Mouse (Mus musculus) layer of hippocampus, adult 2 months (tissue): ENCODE results near the gene Vps33b. TPM values are rescaled to one million over a fixed set of nuclear protein-coding genes. Genes with fewer than 3 reads are reported as not detected.

Source experiments
- DNase-seq, 2 experiments: peaks; one replicate each; pipeline ENCODE4 v3.0.0; 2022; ENCODE audit warnings: low spot score in 2 of 2
- H3K27ac ChIP-seq: fragments of 200-600 bp; 2 replicates; pipeline ENCODE4 v1.8.1; 2022
- H3K4me3 ChIP-seq: fragments of 200-600 bp; 2 replicates; pipeline ENCODE4 v1.8.1; 2022; ENCODE audit warnings: mild to moderate bottlenecking
- CTCF ChIP-seq: fragments of 200-600 bp; conservative IDR thresholded peaks from 2 replicates; pipeline ENCODE4 v1.8.1; 2022; ENCODE audit warnings: antibody characterized with exemption, mild to moderate bottlenecking, moderate library complexity
- long read RNA-seq, 2 experiments: library from polyadenylated mRNA; stranded (forward); transcript quantifications; one replicate each; pipeline ENCODE4 v2.0.0; 2021; ENCODE audit warnings: borderline mapping rate in 2 of 2
- total RNA-seq, 2 experiments: library from RNA; stranded (reverse); gene quantifications; 2 replicates each; pipeline ENCODE4 v1.2.3; 2021

The Vps33b gene
- total RNA-seq: 10 to 100 TPM; 22.9 to 24.7 TPM
- long read RNA-seq, experiment 1, transcript Vps33b-201 (23 exons, 2,574 nt): major isoform, 8 of 26 reads
- long read RNA-seq, experiment 1, partial matches to known transcripts: 0 of 26 reads
- long read RNA-seq, experiment 1, other reads (novel, unspliced or antisense): 18 of 26 reads
- long read RNA-seq, experiment 2, transcript Vps33b-201 (23 exons, 2,574 nt): major isoform, 13 of 24 reads
- long read RNA-seq, experiment 2, partial matches to known transcripts: 0 of 24 reads
- long read RNA-seq, experiment 2, other reads (novel, unspliced or antisense): 11 of 24 reads

GRCm38 (mm10) chr7:80268897-80269750 lies at the start of gene Vps33b:
Gene Vps33b (plus strand): TSS chr7:80269649.
- peak; percentile 93 to 97 for DNase-seq
- peak within 1 kb of the TSS; percentile 66 for H3K4me3 ChIP-seq
- TF ChIP-seq CTCF: no peak
- peak within 1 kb of the TSS; percentile 84 for H3K27ac ChIP-seq

GRCm38 (mm10) chr7:80220237-80220797 lies 49.1 kb upstream of the Vps33b start:
- TF ChIP-seq CTCF: no peak
- Histone ChIP-seq H3K27ac (no peak overlapping the region), H3K4me3 (no peak overlapping the region)
- no peak for DNase-seq

- no peak overlapping the region for H3K4me3 ChIP-seq
- no peak overlapping the region for H3K27ac ChIP-seq
- no peak for TF ChIP-seq CTCF
- no peak for DNase-seq
Observed at GRCm38 (mm10) chr7:80221179-80221750, 48.2 kb upstream of the Vps33b start.

- H3K4me3 ChIP-seq: no peak overlapping the region
- H3K27ac ChIP-seq: no peak overlapping the region
- TF ChIP-seq CTCF: peak; percentile 41
- no peak for DNase-seq
Observed at GRCm38 (mm10) chr7:80227065-80227464, 42.4 kb upstream of the Vps33b start.

- Histone ChIP-seq H3K27ac (no peak overlapping the region), H3K4me3 (no peak overlapping the region)
- no peak for TF ChIP-seq CTCF
- DNase-seq: no peak
Observed at GRCm38 (mm10) chr7:80230196-80230595, 39.3 kb upstream of the Vps33b start.

GRCm38 (mm10) chr7:80231971-80232488 lies 37.4 kb upstream of the Vps33b start:
- peak overlapping the region; percentile 63 for H3K27ac ChIP-seq
- peak overlapping the region; percentile 75 for H3K4me3 ChIP-seq
- no peak for TF ChIP-seq CTCF
- DNase-seq: no peak

- no peak for TF ChIP-seq CTCF
- Histone ChIP-seq H3K4me3 (peak within 1 kb of the TSS; percentile 75), H3K27ac (peak within 1 kb of the TSS; percentile 71)
- DNase-seq: peak; percentile 94 to 95
Observed at GRCm38 (mm10) chr7:80232489-80233029, 36.9 kb upstream of the Vps33b start, which contains the start of the genes Cib1 and Gdpgp1. Gene Cib1 (minus strand): TSS chr7:80232813. Gene Gdpgp1 (plus strand): TSS chr7:80232865.

- Histone ChIP-seq H3K27ac (no peak overlapping the region), H3K4me3 (peak overlapping the region; percentile 38; the same call in 1 of the 2 replicates)
- DNase-seq: no peak
- TF ChIP-seq CTCF: no peak
Observed at GRCm38 (mm10) chr7:80233799-80234198, 35.6 kb upstream of the Vps33b start.

GRCm38 (mm10) chr7:80238542-80238941 lies 30.9 kb upstream of the Vps33b start:
- no peak overlapping the region for H3K27ac ChIP-seq
- H3K4me3 ChIP-seq: no peak overlapping the region
- no peak for DNase-seq
- TF ChIP-seq CTCF: no peak

- TF ChIP-seq CTCF: no peak
- no peak for DNase-seq
- Histone ChIP-seq H3K27ac (no peak overlapping the region), H3K4me3 (no peak overlapping the region)
Observed at GRCm38 (mm10) chr7:80241661-80242060, 27.8 kb upstream of the Vps33b start.

GRCm38 (mm10) chr7:80244851-80245250 lies 24.6 kb upstream of the Vps33b start:
- no peak overlapping the region for H3K27ac ChIP-seq
- no peak for DNase-seq
- H3K4me3 ChIP-seq: no peak overlapping the region
- no peak for TF ChIP-seq CTCF

GRCm38 (mm10) chr7:80246148-80246721 lies 23.2 kb upstream of the Vps33b start, which contains the start of gene Ttll13:
Gene Ttll13 (plus strand): TSS chr7:80246376.
- DNase-seq: peak; percentile 95 to 97
- Histone ChIP-seq H3K4me3 (peak within 1 kb of the TSS; percentile 86), H3K27ac (peak within 1 kb of the TSS; percentile 93)
- TF ChIP-seq CTCF: peak; percentile 70
